Mouse (Mus musculus) splenic B cell, adult 2 months (primary cell): Measurements from ENCODE around the gene Mrpl10.
A peak's percentile ranks its signal among the peaks of the same experiment; 100 is the strongest.

Experiments
- DNase-seq: peaks from one replicate; pipeline ENCODE4 v3.0.0-alpha.2; 2011; ENCODE audit warnings: low read depth, low spot score
- H3K27me3 ChIP-seq: 2 replicates; pipeline ENCODE4 v1.6.1; 2012; ENCODE audit warnings: mild to moderate bottlenecking, low read length, moderate library complexity, mixed read lengths; ENCODE audit not compliant: control insufficient read depth, poor library complexity, insufficient read depth, severe bottlenecking
- H3K36me3 ChIP-seq: 2 replicates; pipeline ENCODE4 v1.6.1; 2012; ENCODE audit warnings: mild to moderate bottlenecking, low read length, moderate library complexity, mixed read lengths; ENCODE audit not compliant: control insufficient read depth, poor library complexity, insufficient read depth, severe bottlenecking

Gene Mrpl10

DNA sequence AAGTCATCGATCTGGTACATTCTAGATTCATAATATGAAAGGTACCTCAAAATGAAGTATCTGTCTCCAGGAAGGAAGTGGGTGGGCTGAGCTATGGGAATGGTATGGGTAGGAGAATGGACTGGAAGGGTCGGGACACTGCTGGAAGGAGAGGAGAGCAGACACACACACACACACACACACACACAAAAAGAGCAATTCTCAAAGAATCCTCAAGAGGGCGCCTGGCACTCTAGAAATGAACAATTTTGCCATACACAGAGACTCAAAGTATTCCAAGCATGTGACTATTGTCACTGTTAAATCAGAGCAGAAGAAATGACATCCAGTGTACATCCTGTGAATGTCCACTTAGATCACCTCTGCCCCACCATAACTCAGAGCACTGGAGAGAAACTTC is 31.2 kb downstream of the Mrpl10 start:
- no peaks in the 10 kb centered on the region for H3K36me3 ChIP-seq

DNA sequence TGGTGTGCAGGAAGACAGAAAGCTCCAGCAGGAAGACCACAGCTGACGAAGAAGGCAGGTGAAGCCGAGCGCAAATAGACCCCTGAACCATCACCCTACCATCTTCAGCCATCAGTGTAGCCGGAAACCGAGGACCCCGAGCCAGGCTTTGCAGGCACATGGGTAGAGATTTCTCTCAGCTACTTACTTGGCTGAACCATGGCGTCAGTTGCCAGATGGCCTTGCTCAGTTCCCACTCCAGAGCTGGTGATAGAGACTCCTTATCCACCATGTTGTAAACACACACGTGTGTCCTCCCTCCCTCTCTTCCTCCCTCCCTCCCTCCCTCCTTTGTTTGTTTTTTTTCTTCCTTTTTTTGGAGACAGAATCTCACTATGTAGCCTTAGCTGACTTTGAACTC is 32.9 kb downstream of the Mrpl10 start:
- no peaks in the 10 kb centered on the region for H3K36me3 ChIP-seq
- no peak for DNase-seq
- no peaks in the 10 kb centered on the region for H3K27me3 ChIP-seq

More for the DNA sequence above, 31.2 kb downstream of the Mrpl10 start:
- DNase-seq = peak; percentile 69
- H3K27me3 ChIP-seq = no peaks in the 10 kb centered on the region

DNA sequence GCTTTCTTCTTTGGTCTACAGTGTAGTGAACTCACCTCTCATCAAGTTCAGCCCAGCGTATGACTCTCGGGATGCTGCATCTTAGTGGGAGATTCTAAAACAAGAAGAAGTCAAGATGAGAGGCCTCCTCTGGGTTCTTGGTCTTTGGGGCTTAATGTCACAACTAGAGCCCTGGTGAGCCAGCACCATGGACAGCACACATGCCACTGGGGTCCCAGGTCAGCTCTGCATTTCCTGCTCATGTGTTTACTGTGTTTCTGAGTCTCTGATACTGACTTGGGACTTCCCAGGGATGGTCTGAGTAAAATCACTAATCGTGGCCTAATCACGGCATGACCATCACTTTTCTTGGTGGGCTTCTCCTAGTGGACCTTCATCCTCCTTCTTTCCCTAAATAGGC is 37.4 kb downstream of the Mrpl10 start:
- DNase-seq = peak; percentile 36
- Histone ChIP-seq H3K36me3 (no peaks in the 10 kb centered on the region), H3K27me3 (no peaks in the 10 kb centered on the region)

DNA sequence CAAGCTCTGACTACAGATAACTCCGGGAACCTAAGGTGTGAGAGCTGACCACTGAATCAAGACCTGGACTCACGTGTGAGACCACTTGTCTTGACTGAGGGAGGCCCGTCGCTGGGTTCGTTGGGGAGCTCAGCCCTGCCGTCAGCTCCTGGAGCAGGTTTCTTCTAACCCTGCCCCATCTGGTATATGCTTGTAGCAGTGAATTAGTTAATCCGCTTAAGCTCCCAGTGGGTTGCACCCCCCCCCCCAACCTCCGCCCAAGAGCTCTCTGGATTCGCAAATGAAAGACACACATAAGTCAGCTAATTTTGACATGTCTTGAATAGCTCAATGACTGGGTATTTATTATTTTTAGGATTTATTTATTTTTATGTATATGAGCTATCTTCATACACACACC is 38.9 kb downstream of the Mrpl10 start:
- H3K36me3 ChIP-seq = no peaks in the 10 kb centered on the region
- no peaks in the 10 kb centered on the region for H3K27me3 ChIP-seq
- DNase-seq = no peak

DNA sequence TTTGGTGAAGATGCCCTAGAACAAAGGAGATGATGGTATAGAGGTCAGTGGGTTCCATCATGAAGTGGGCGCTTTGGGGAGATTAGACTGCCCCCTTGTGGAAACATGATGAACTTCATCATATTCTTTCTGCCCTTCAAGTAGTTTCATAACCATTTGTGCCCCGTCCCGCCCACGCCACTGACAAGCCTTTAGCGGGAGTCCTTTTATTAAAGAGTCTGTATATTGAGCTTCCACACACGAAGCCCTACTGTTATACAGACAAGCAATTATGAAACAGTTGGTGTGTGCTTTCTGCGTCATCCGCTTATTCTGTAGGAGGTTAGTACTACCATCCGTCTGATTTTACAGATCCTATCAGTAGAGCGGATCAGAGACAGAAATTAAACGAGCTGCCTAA is 41.6 kb downstream of the Mrpl10 start:
- H3K36me3 ChIP-seq = no peaks in the 10 kb centered on the region
- no peaks in the 10 kb centered on the region for H3K27me3 ChIP-seq
- peak; percentile 83 for DNase-seq

DNA sequence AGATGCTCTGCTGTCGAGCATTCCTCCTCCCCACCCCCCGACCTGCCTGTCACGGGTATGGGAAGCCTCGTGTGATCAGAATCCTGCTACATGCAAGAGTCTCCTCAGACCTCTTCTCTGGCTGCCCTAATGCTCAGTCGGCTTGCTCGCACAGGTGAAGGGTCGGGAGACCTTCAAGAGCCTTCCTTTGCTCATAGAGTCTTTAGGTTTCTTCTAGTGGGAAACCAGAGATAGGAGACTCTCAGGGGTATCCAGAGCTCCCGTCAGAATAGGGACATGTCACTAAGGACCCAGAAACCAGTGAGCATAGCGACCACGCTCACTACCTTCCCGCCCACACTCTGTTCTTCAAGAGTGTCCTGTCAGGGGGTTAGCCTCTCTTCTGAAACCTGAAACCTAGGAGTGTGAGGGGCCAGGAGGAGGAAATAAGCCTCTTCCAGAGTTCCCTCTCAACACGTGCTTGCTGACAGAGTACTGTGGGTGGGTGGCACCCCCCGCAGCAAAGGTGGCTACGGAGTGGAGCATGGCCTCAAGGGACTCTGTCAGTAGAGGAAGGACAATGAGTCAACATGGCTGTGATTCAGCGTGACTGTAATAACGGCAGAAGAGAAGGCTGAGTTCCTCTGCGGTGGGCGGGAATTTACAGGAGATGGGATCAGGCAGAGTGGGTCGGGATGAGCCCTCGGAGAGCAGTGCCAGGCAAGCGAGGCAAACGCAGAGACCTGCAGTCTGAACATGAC is 42.2 kb downstream of the Mrpl10 start:
- Histone ChIP-seq H3K36me3 (no peaks in the 10 kb centered on the region), H3K27me3 (no peaks in the 10 kb centered on the region)
- peak; percentile 34 for DNase-seq

DNA sequence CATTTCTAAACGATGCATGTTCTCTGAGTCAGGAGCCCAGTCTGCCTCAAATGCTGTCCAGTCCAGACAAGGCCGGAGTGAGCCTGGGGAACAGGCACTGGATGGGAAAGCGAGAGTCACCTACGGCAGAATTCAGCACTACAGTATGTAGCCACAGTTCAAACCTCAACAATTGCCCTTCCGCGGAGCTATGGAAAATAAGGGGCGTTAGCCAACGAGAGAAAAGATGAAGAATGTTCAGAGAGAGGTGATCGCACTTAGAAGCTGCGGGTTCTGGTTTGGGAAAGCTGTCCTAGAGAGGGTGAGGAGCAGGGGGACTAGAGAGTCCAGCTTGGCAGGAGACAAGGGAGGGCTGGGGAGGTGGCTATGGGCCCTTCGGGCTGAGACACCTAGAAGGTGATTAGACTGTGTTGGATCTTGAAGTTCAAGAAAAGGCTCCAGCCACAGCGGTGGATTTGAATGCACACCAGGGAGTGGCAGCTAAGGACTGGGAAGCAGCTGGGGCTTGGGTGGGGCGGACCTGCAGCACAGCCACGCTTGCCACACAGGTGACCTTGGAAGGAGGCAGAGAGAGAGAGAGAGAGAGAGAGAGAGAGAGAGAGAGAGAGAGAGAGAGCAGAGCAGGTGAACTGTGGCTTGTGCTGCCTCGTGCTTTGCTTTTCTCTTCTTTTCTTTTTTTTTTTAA is 43.6 kb downstream of the Mrpl10 start:
- no peak for DNase-seq
- H3K36me3 ChIP-seq = no peaks in the 10 kb centered on the region
- H3K27me3 ChIP-seq = no peaks in the 10 kb centered on the region

DNA sequence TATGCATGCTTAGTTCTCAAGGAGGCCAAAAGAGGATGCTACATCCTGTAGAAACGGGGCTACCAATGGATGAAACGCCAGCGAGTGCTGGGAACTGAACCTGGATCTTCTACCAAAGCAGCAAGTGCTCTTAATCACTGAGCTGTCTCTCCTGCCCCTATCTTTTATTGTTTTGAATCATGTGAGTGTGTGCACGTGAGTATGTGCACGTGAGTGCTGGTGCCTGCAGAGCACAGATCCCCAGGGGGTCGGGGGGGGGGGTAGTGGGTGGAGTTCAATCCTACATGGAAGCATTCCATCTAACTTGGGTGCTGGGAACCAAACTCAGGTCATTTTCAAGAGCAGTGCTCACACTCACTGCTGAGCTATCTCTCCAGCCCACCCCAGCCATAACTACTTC is 45.0 kb downstream of the Mrpl10 start:
- Histone ChIP-seq H3K27me3 (no peaks in the 10 kb centered on the region), H3K36me3 (no peaks in the 10 kb centered on the region)
- DNase-seq = no peak

DNA sequence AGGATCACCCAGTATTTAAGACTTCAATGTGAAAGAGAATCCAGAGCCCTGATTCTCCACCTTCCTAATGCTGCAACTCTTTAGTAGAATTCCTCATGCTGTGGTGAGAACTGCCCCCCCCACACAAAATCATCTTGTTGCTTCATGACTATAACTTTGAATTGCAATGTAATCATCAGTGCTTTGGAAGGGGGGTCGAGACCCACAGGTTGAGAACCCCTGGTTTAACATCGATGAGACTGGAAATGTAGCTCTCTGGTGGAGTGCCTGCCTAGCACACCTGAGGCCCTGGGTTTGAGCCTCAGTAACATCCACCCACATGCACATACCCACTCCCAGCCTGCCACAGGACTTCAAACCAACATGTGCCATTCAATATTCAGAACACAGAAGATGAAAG is 53.2 kb downstream of the Mrpl10 start:
- DNase-seq = no peak
- no peaks in the 10 kb centered on the region for H3K27me3 ChIP-seq
- no peaks in the 10 kb centered on the region for H3K36me3 ChIP-seq

DNA sequence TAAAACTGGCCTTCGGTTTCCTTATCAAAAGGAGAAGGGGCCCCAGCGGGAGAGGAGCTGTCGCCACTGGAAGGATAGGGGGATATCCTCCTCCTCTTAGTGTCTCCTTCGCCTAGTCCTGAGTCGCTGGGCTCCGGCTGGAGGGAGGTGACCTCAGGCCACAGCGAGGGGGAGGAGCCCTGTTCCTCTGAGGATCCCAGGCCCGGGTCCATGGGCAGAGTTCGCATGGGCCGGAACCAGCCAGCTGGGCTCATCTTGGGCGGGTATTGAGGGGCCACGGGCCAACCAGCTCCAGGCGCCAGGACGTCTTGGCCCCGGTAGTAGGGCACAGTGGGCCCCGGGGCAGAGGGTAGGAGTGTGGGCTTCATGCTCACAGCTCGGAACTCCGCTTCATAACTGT is 57.4 kb downstream of the Mrpl10 start:
- no peak for DNase-seq
- H3K27me3 ChIP-seq = no peaks in the 10 kb centered on the region
- H3K36me3 ChIP-seq = no peaks in the 10 kb centered on the region
